Mouse (Mus musculus) left cerebral cortex, adult 11 months (tissue): Measurements from ENCODE around the gene Wnt1.

ENCODE experiments used
- DNase-seq: peaks from one replicate; pipeline ENCODE4 v3.0.0; 2022; ENCODE audit warnings: low spot score

The Wnt1 gene

DNA sequence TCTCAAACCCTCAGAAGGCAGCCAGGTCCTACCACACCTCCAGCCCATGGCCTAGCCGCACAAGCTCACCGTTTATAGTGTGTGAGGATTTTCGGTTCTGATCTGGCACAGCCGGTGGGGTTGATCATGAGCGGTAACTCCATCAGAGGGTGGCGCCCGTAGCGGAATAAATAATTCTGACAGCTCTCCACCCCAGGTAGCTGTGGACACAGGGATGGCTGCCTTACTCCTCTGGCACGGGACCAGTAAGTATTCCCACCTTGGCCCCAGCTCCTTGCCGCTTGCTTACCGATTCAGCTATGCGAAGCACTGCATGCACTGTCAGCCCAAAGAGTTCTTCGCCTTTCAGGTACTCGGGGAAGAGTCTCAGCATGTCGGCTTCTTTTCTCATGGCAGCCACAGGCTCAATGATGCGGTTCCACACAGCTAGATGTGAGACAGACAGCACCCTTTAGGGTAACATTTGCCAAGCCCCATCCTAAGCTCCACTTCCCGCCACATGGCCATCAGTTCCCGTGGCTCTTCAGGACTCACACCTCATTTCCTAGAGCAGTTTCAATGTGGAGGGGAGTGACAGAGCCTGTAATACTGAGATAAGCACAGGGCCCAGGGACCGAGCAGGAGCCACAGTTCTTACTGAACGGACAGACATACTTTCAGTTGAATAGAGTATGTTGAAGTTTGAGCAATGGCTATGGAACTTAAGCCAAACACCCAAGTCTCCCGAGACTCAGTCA lies 47.5 kb downstream of the Wnt1 start:
- DNase-seq, result no peak

DNA sequence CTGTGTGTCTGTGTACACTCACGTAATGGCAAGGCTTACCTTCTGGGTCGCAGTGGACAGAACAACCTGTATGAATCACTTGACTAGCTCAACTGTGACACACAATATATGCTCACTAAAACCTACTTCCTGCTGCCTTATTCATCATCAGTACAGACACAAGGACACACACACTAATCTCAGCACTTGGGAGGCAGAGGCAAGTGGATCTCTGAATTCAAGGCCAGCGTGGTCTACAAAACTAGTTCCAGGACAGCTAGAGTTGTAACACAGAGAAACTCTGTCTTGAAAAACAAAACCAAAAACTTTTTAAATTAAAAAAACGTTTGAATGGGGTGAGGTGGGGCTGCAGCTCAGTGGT lies 48.1 kb downstream of the Wnt1 start:
- no peak for DNase-seq

DNA sequence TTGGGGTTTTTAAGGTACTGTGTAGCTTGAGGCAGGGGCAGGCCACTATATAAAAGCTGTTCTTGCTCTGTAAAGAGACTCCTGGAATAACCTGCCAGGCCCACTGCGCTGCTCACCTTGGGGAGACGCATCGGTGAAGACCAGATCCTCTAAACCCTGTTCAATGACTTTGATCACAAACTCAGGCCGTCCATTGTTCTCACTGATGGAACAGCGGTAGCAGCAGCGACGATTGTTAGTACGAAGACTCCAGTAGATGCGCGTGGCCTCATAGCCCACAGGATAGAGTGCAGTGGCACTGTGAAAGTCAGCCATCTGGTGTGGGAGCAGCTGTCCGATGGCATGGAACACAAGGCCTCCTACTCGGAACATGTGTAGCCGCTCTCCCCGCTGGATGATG lies 49.5 kb downstream of the Wnt1 start:
- DNase-seq, result no peak

DNA sequence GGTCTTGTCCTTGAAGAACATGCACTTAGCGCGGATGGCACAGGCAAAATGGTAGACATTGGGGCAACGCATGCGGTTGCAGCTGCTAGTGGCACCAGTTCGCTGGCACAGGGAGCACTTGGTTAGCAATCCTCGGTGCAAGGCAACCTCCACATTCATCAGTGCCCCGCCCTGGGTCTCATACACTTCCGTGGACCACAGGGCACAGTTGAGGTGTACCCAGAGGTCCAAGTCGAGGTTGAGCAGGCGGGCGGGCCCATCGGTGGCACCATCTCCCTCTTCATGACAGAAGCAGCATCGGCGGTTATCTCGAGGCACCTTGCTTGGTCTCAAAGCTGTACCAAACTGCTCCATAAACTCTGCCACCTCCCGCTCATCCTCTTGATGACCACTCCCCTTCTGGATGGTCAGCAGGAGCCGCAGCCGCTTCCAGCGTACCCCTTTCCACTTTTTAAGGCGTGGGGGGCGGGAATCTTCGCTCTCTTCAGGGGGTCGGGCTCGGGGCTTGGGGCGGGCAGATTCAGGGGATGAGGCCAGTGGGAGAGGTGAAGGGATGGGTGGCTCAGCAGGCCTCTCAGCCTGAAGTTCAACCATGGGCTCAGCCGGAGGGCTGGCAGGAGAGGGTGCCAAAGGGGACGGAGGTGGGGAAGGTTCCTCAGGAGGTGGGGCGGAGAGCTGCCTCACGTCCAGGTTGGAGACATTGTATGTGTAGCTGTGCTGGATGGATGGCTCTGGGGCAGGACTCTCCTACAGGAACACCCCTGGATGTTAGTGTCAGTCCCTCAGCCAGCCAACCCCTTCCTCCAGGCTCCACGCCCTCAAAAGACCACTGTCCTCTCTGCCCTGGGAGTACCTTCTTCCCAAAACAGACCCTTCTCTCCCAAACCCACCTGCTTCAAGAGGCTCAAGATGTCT lies 50.3 kb downstream of the Wnt1 start:
- DNase-seq, result no peak
